ENCODE assay signal across 19 mouse cellular contexts in genomic region chr3:29582749-29583148, GRCm38 (mm10).
A peak's percentile ranks its signal among the peaks of the same experiment; 100 is the strongest.
DNase-seq lines count a peak whose midpoint lies in the region; ATAC-seq and TF ChIP-seq lines count a peak whose summit lies in the region.
"Had no signal": no experiment of that assay in that cellular context is flagged by ENCODE, and none has a peak within 500 bp of the region (broad histone marks: within the 10 kb centered on the region; RNA-seq: fewer than 3 reads in every experiment).

No protein-coding gene starts in this region.

- H3K9me3 ChIP-seq in forebrain, embryonic 14.5 days (replicated peaks; ENCODE audit: control insufficient read depth, low read length), result no peaks in the 10 kb centered on the region
- H3K9me3 ChIP-seq in forebrain, embryonic 11.5 days (ENCODE audit: control insufficient read depth, low read length), result no peaks in the 10 kb centered on the region
- H3K9me3 ChIP-seq in hindbrain, postnatal 0 days (ENCODE audit: low read length), result no peaks in the 10 kb centered on the region
- H3K9me3 ChIP-seq: heart, embryonic 12.5 days; neural tube, embryonic 12.5 days had no signal

- no peak overlapping the region for H3K4me3 ChIP-seq in forebrain, embryonic 14.5 days (ENCODE audit: low read depth, low read length)
- no peak overlapping the region for H3K4me3 ChIP-seq in forebrain, embryonic 11.5 days (ENCODE audit: low read depth, low read length)
- no peak overlapping the region for H3K4me3 ChIP-seq in hindbrain, postnatal 0 days (ENCODE audit: low read length)
- H3K4me3 ChIP-seq: heart, embryonic 12.5 days; neural tube, embryonic 12.5 days had no signal

- no peaks in the 10 kb centered on the region for H3K36me3 ChIP-seq in forebrain, embryonic 14.5 days (ENCODE audit: control insufficient read depth, insufficient read depth, low read length)
- no peaks in the 10 kb centered on the region for H3K36me3 ChIP-seq in forebrain, embryonic 11.5 days (ENCODE audit: control insufficient read depth, insufficient read depth, low read length)
- H3K36me3 ChIP-seq in hindbrain, postnatal 0 days (ENCODE audit: insufficient read depth, low read length), result no peaks in the 10 kb centered on the region
- H3K36me3 ChIP-seq: heart, embryonic 12.5 days; neural tube, embryonic 12.5 days had no signal

- H3K27me3 ChIP-seq in forebrain, embryonic 14.5 days (replicated peaks; ENCODE audit: control insufficient read depth, insufficient read depth, low read length), result no peaks in the 10 kb centered on the region
- H3K27me3 ChIP-seq in forebrain, embryonic 11.5 days (ENCODE audit: control insufficient read depth, insufficient read depth, low read length), result no peaks in the 10 kb centered on the region
- no peaks in the 10 kb centered on the region for H3K27me3 ChIP-seq in hindbrain, postnatal 0 days (ENCODE audit: insufficient read depth, low read length)
- H3K27me3 ChIP-seq: heart, embryonic 12.5 days; neural tube, embryonic 12.5 days had no signal

- H3K9ac ChIP-seq in forebrain, embryonic 14.5 days (ENCODE audit: low read length), result no peak overlapping the region
- H3K9ac ChIP-seq in forebrain, embryonic 11.5 days (ENCODE audit: low read length), result no peak overlapping the region
- H3K9ac ChIP-seq in hindbrain, postnatal 0 days (replicated peaks; ENCODE audit: low read length), result no peak overlapping the region
- H3K9ac ChIP-seq: heart, embryonic 12.5 days; neural tube, embryonic 12.5 days had no signal

- no peak overlapping the region for H3K27ac ChIP-seq in forebrain, embryonic 14.5 days (ENCODE audit: low read depth, low read length)
- no peak overlapping the region for H3K27ac ChIP-seq in forebrain, embryonic 11.5 days (ENCODE audit: low read depth, low read length)
- no peak overlapping the region for H3K27ac ChIP-seq in hindbrain, postnatal 0 days
- H3K27ac ChIP-seq: kidney, postnatal 0 days; neural tube, embryonic 12.5 days had no signal

- DNase-seq in cerebellum, adult 18-20 months, result peak; percentile 1 to 3
- no peak for DNase-seq in cerebellum, postnatal 36 days
- peak; percentile 56 for DNase-seq in forebrain, embryonic 14.5 days (ENCODE audit: low spot score)
- no peak for DNase-seq in forebrain, embryonic 11.5 days (ENCODE audit: low spot score)
- peak; percentile 43 for DNase-seq in left cerebral cortex, postnatal 4 days
- no peak for DNase-seq in left cerebral cortex, adult 18-20 months (ENCODE audit: low spot score in 2 of 2)
- DNase-seq in hindbrain, postnatal 0 days (ENCODE audit: low spot score), result peak; percentile 57
- DNase-seq in kidney, postnatal 4 days, result no peak
- DNase-seq: adrenal gland, adult 2 months; embryo, embryonic 11 days; heart, postnatal 14 days; kidney, adult 18-20 months; lung, adult 18-20 months; lung, postnatal 14 days; thymus, postnatal 14 days had no signal

- no peak overlapping the region for H3K4me2 ChIP-seq in forebrain, embryonic 14.5 days (ENCODE audit: low read length)
- H3K4me2 ChIP-seq in forebrain, embryonic 11.5 days (ENCODE audit: low read depth, low read length, severe bottlenecking), result no peak overlapping the region
- no peak overlapping the region for H3K4me2 ChIP-seq in hindbrain, postnatal 0 days (ENCODE audit: low read depth, low read length)
- H3K4me2 ChIP-seq: heart, embryonic 12.5 days; liver, embryonic 11.5 days; neural tube, embryonic 12.5 days had no signal

- WGBS in forebrain, embryonic 14.5 days, result 53% methylated on average over 8 of the region's 8 CpGs
- 75% methylated on average over 8 of the region's 8 CpGs for WGBS in forebrain, embryonic 11.5 days
- WGBS in hindbrain, postnatal 0 days, result 44% methylated on average over 8 of the region's 8 CpGs

- intact Hi-C loops in left cerebral cortex, postnatal 4 days (cut with DNase I), result no loop called here

- no peak for TF ChIP-seq CTCF in hindbrain, postnatal 0 days (IDR thresholded peaks at IDR 0.05; ENCODE audit: low read depth)

- peaks cover 5% of the 10 kb centered on the region; the same call in 1 of the 2 replicates for H3K4me1 ChIP-seq in forebrain, embryonic 14.5 days (ENCODE audit: control insufficient read depth, insufficient read depth, low read length)
- H3K4me1 ChIP-seq in forebrain, embryonic 11.5 days (replicated peaks; ENCODE audit: control insufficient read depth, insufficient read depth, low read length), result no peaks in the 10 kb centered on the region
- no peaks in the 10 kb centered on the region for H3K4me1 ChIP-seq in hindbrain, postnatal 0 days (ENCODE audit: insufficient read depth, low read length)
- H3K4me1 ChIP-seq: heart, embryonic 12.5 days; neural tube, embryonic 12.5 days had no signal

- peak; percentile 74; the same call in 1 of the 2 replicates for ATAC-seq in forebrain, embryonic 14.5 days
- no peak for ATAC-seq in forebrain, embryonic 11.5 days (replicated peaks; ENCODE audit: low FRiP score)
- ATAC-seq in hindbrain, postnatal 0 days, result peak; percentile 83

Comparison
In these comparisons a context has a peak if more than half of its experiments do, and no peak if none do; other contexts are left out.
1. DNase-seq: peak in cerebellum, adult 18-20 months (2 of 2), forebrain, embryonic 14.5 days (single experiment), left cerebral cortex, postnatal 4 days (single experiment) and hindbrain, postnatal 0 days (single experiment); none in cerebellum, postnatal 36 days (0 of 2), forebrain, embryonic 11.5 days (single experiment), left cerebral cortex, adult 18-20 months (0 of 2) and kidney, postnatal 4 days (0 of 2).